Mouse (Mus musculus): Measurements from ENCODE around the gene Zfp644. TPM values are rescaled to one million over a fixed set of nuclear protein-coding genes. Genes with fewer than 3 reads are reported as not detected.

Gene Zfp644
- total RNA-seq, 1 experiment: 65.6 TPM

DNA sequence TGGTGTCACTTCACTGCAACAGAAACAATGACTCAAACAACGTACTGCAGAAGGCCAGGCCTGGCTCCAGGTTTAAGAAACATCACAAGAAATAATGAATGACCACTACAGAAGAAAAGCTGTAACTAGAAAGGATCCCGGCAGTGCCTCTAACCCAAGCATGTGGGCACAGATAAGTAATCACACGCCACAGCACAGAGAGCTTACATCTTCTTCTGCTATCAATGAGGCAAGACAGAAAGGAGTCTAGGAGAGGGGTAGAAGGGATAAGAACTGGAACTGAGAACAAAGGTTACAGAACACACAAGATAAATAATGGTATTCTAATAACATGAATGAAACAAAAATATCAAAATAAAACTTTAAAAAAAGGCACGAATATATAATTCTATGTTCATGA is 32.2 kb downstream of the Zfp644 start:
- TF ChIP-seq CHD2 (IDR thresholded peaks at IDR 0.05; ENCODE audit: low read depth, low read length): no peak
- no peak for TF ChIP-seq MAFK (IDR thresholded peaks at IDR 0.05; ENCODE audit: insufficient read depth, low read depth, low read length)
- no peak for TF ChIP-seq HCFC1 (IDR thresholded peaks at IDR 0.05; ENCODE audit: borderline replicate concordance, insufficient read depth, low read length)
- TF ChIP-seq ZC3H11A (IDR thresholded peaks at IDR 0.05; ENCODE audit: borderline replicate concordance, low read depth, low read length): no peak
- no peak for TF ChIP-seq ZNF384 (IDR thresholded peaks at IDR 0.05; ENCODE audit: low read depth, low read length)
- no peaks in the 10 kb centered on the region for H3K4me1 ChIP-seq (ENCODE audit: control insufficient read depth in 2 of 2, insufficient read depth in 2 of 2, low read length in 2 of 2, poor library complexity in 1 of 2)
- H3K4me3 ChIP-seq (ENCODE audit: insufficient read depth in 1 of 2, low read depth in 1 of 2, low read length in 2 of 2, poor library complexity in 1 of 2, severe bottlenecking in 1 of 2): no peak overlapping the region
- no peaks in the 10 kb centered on the region for H3K9me3 ChIP-seq (ENCODE audit: control insufficient read depth, insufficient read depth, low read depth, low read length)
- H3K36me3 ChIP-seq (ENCODE audit: control insufficient read depth, insufficient read depth, low read length, poor library complexity, severe bottlenecking): peaks cover 2% of the 10 kb centered on the region
- no peak overlapping the region for H3K27ac ChIP-seq (ENCODE audit: insufficient read depth, low read depth, low read length, poor library complexity, severe bottlenecking)
- no peak for DNase-seq (ENCODE audit: low read depth, low spot score)
- in situ Hi-C loops (cut with MboI; ENCODE audit: low sequenced_read_pairs in 2 of 2, unreplicated experiment in 2 of 2): no loop called here
- no peak overlapping the region for H3K9ac ChIP-seq (ENCODE audit: insufficient read depth, low read depth, low read length, poor library complexity, severe bottlenecking)

DNA sequence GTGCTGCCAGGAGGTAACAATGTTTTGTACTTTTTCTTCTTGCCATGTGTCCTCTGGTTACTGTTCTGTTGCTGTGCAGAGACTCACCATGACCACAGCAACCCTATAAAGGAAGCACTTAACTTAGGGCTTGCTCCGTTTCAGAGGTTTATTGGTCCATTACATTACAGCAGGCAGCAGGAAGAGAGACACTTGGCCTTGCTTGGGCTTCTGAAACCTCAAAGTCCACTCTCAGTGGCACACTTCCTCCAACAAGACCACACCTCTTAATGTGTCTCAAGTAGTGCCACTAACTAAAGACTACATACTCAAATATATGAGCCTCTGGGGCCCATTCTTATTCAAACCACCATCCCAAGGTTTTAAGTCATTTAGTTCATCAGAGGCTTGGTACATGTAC is 36.2 kb downstream of the Zfp644 start:
- Histone ChIP-seq H3K9me3 (ENCODE audit: control insufficient read depth, insufficient read depth, low read depth, low read length) (no peaks in the 10 kb centered on the region), H3K4me3 (ENCODE audit: insufficient read depth in 1 of 2, low read depth in 1 of 2, low read length in 2 of 2, poor library complexity in 1 of 2, severe bottlenecking in 1 of 2) (no peak overlapping the region), H3K36me3 (ENCODE audit: control insufficient read depth, insufficient read depth, low read length, poor library complexity, severe bottlenecking) (no peaks in the 10 kb centered on the region; the same call in 1 of the 2 replicates), H3K4me1 (ENCODE audit: control insufficient read depth in 2 of 2, insufficient read depth in 2 of 2, low read length in 2 of 2, poor library complexity in 1 of 2) (no peaks in the 10 kb centered on the region), H3K9ac (ENCODE audit: insufficient read depth, low read depth, low read length, poor library complexity, severe bottlenecking) (no peak overlapping the region), H3K27ac (ENCODE audit: insufficient read depth, low read depth, low read length, poor library complexity, severe bottlenecking) (no peak overlapping the region)
- in situ Hi-C loops (cut with MboI; ENCODE audit: low sequenced_read_pairs in 2 of 2, unreplicated experiment in 2 of 2): no loop called here
- TF ChIP-seq HCFC1 (IDR thresholded peaks at IDR 0.05; ENCODE audit: borderline replicate concordance, insufficient read depth, low read length): no peak
- no peak for TF ChIP-seq CHD2 (IDR thresholded peaks at IDR 0.05; ENCODE audit: low read depth, low read length)
- TF ChIP-seq ZNF384 (IDR thresholded peaks at IDR 0.05; ENCODE audit: low read depth, low read length): no peak
- TF ChIP-seq ZC3H11A (IDR thresholded peaks at IDR 0.05; ENCODE audit: borderline replicate concordance, low read depth, low read length): no peak
- TF ChIP-seq MAFK (IDR thresholded peaks at IDR 0.05; ENCODE audit: insufficient read depth, low read depth, low read length): no peak
- no peak for DNase-seq (ENCODE audit: low read depth, low spot score)

DNA sequence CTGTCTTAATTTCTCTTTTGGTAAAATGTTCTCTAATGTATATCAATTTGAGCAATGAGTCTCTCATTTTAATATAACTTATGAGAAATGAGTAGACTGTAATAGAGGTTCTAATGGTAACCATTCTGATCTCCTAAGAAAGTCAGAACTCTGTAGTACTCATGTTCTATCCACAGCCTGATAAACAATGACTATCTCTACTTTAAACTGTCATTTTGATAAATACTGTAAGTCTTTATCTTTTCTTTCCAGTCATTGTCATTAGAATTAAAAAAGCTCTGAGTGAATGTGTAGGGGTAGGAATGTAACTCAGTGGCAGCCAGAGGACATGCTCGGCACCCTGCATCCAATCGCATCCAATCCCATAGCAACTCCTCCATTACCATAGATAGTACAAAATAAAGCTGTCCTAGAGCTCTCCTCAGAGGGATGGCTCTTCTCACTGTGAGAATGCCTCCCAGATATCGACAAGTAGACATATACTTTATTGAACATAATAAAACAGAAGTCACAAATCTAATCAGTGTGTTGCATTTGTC is 44.2 kb downstream of the Zfp644 start:
- no peaks in the 10 kb centered on the region for H3K9me3 ChIP-seq (ENCODE audit: control insufficient read depth, insufficient read depth, low read depth, low read length)
- in situ Hi-C loops (cut with MboI; ENCODE audit: low sequenced_read_pairs in 2 of 2, unreplicated experiment in 2 of 2): no loop called here
- no peak overlapping the region for H3K9ac ChIP-seq (ENCODE audit: insufficient read depth, low read depth, low read length, poor library complexity, severe bottlenecking)
- H3K4me1 ChIP-seq (ENCODE audit: control insufficient read depth in 2 of 2, insufficient read depth in 2 of 2, low read length in 2 of 2, poor library complexity in 1 of 2): no peaks in the 10 kb centered on the region
- no peak overlapping the region for H3K27ac ChIP-seq (ENCODE audit: insufficient read depth, low read depth, low read length, poor library complexity, severe bottlenecking)
- no peak overlapping the region for H3K4me3 ChIP-seq (ENCODE audit: insufficient read depth in 1 of 2, low read depth in 1 of 2, low read length in 2 of 2, poor library complexity in 1 of 2, severe bottlenecking in 1 of 2)
- TF ChIP-seq HCFC1 (IDR thresholded peaks at IDR 0.05; ENCODE audit: borderline replicate concordance, insufficient read depth, low read length) (no peak), ZC3H11A (IDR thresholded peaks at IDR 0.05; ENCODE audit: borderline replicate concordance, low read depth, low read length) (no peak), MAFK (IDR thresholded peaks at IDR 0.05; ENCODE audit: insufficient read depth, low read depth, low read length) (no peak), CHD2 (IDR thresholded peaks at IDR 0.05; ENCODE audit: low read depth, low read length) (no peak), ZNF384 (IDR thresholded peaks at IDR 0.05; ENCODE audit: low read depth, low read length) (no peak)
- no peak for DNase-seq (ENCODE audit: low read depth, low spot score)
- H3K36me3 ChIP-seq (ENCODE audit: control insufficient read depth, insufficient read depth, low read length, poor library complexity, severe bottlenecking): peaks cover 6% of the 10 kb centered on the region; the same call in 1 of the 2 replicates

- TF ChIP-seq MAFK (IDR thresholded peaks at IDR 0.05; ENCODE audit: insufficient read depth, low read depth, low read length) (no peak), ZC3H11A (IDR thresholded peaks at IDR 0.05; ENCODE audit: borderline replicate concordance, low read depth, low read length) (no peak), HCFC1 (IDR thresholded peaks at IDR 0.05; ENCODE audit: borderline replicate concordance, insufficient read depth, low read length) (no peak), ZNF384 (IDR thresholded peaks at IDR 0.05; ENCODE audit: low read depth, low read length) (no peak), CHD2 (IDR thresholded peaks at IDR 0.05; ENCODE audit: low read depth, low read length) (no peak)
- Histone ChIP-seq H3K9ac (ENCODE audit: insufficient read depth, low read depth, low read length, poor library complexity, severe bottlenecking) (no peak overlapping the region), H3K36me3 (ENCODE audit: control insufficient read depth, insufficient read depth, low read length, poor library complexity, severe bottlenecking) (peaks cover 6% of the 10 kb centered on the region; the same call in 1 of the 2 replicates), H3K4me1 (ENCODE audit: control insufficient read depth in 2 of 2, insufficient read depth in 2 of 2, low read length in 2 of 2, poor library complexity in 1 of 2) (no peaks in the 10 kb centered on the region), H3K27ac (ENCODE audit: insufficient read depth, low read depth, low read length, poor library complexity, severe bottlenecking) (no peak overlapping the region), H3K9me3 (ENCODE audit: control insufficient read depth, insufficient read depth, low read depth, low read length) (no peaks in the 10 kb centered on the region), H3K4me3 (ENCODE audit: insufficient read depth in 1 of 2, low read depth in 1 of 2, low read length in 2 of 2, poor library complexity in 1 of 2, severe bottlenecking in 1 of 2) (no peak overlapping the region)
- DNase-seq (ENCODE audit: low read depth, low spot score): no peak
- in situ Hi-C loops (cut with MboI; ENCODE audit: low sequenced_read_pairs in 2 of 2, unreplicated experiment in 2 of 2): no loop called here
These were observed 44.8 kb downstream of the Zfp644 start for GRCm38 (mm10) chr5:106652220-106652753.
